Mouse (Mus musculus) kidney, adult 9 months (tissue): Measurements from ENCODE around the gene Clgn.

ENCODE experiments used
- DNase-seq: peaks from one replicate; pipeline ENCODE4 v3.0.0; 2022

Clgn gene

GRCm38 (mm10) chr8:83389316-83390005, at the start of gene Clgn:
Gene Clgn (plus strand): TSS chr8:83389867.
- peak; percentile 7 for DNase-seq

GRCm38 (mm10) chr8:83342076-83342475, 47.6 kb upstream of the Clgn start:
- no peak for DNase-seq

GRCm38 (mm10) chr8:83342693-83343092, 47.0 kb upstream of the Clgn start:
- peak; percentile 31 for DNase-seq

DNA sequence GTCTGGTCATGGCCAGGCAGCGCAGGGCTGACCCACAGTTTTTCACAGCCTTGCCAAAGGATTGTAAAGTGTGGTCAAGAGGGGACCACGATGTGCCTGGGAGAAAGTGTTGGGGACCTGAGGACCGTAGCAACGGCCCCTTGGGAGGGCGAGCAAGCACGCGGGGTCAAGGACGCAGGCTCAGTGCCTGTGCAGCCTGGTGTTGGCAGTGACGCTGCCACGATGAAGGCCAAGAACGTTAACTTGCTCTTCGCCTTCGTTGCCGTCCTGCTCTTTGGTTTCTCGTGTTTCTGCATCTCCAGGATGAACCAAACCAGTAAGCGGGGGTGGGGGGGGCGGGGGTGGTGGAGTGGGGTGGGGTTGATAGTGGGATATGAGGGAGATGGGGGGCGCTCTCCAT, 41.4 kb upstream of the Clgn start, which contains the start of gene Mgat4d:
Mgat4d (plus strand) TSS at position 209 of the 400 bp plus-strand sequence.
- DNase-seq = no peak

- DNase-seq = no peak
Observed at GRCm38 (mm10) chr8:83351315-83351714, 38.4 kb upstream of the Clgn start.

DNA sequence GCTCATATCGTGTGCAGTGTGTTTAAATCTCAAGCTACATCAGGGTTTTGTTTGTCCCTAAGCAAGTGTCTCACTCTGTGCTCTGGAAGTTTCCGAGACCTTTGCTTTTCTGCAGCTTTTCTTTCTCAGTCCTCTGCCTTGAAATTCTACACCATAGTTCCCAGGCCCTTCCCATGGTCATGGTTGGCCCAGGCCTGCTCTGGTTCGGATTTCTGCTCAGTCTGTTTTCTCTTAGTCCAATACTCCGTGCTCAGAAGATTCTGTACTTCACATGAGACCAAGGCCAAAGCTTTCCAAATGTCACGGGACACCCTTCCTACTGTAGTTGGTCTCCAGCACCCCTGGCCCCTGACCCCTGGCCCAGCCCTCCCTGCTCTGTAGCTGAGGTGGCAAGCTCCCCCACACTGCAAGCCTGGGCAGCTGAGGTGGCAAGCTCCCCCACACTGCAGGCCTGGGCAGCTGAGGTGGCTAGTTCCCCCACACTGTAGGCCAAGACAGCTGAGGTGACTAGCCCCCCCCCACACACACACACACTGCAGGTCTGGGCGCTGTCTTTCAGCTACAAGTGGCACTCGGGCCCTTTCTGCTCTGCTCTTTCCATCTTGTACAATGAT, 26.4 kb upstream of the Clgn start:
- no peak for DNase-seq

GRCm38 (mm10) chr8:83377231-83377630, 12.4 kb upstream of the Clgn start:
- no peak for DNase-seq

GRCm38 (mm10) chr8:83380141-83380540, 9.5 kb upstream of the Clgn start:
- DNase-seq = no peak

DNA sequence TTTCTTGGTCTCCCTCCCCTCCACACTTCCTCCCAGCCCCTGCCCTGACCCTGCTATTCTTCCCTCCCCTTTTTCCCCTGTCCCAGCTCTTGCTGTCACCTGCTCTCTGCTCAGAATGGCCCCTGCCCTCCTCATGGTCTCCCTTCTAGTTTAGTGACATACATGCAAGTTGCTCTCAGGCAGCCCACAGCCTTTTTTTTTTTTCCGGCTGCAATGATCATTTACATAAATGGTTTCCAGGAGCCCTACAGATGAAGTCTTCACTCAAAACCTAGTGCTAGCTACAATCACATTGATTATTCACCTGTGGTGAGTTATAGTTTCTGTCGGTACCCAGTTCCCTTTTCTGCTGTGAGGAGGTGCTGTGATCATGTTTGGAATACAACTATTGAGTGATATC, 8.7 kb upstream of the Clgn start:
- DNase-seq = no peak

GRCm38 (mm10) chr8:83382850-83383249, 6.8 kb upstream of the Clgn start:
- DNase-seq = no peak

DNA sequence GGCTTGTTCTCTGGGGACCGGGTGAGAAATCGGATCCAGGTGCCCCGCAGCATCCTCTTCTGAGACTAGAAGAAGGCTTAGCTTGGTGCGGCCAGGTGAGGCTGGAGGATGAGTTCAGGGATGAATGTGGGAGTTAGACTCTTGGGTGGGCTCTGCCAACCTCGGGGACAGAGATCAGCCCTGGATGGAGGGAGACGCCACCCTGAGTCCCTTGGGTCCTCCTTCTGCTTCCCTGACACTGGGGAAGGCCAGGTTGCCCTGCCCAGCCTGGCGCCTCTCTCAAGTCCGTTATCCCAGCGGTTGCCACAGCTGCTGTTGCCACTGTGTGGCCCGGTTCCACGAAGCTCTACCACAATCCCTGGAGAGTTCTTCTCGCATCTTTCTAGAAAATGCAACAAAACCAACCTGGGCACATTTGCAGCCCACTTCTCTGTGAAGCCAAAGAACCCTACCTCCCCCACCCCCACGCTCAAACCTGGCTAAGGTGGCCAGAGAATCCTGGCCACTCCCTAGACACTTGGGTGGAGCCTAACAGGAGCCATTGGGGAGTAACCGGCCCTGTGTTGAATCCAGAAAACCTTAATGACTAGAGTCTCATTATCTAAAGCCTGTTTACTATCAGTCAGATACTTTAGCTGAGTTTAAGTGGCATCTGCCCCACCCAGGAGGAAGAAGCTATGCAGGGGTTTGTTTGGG, 487 bp downstream of the Clgn start:
- DNase-seq = no peak

DNA sequence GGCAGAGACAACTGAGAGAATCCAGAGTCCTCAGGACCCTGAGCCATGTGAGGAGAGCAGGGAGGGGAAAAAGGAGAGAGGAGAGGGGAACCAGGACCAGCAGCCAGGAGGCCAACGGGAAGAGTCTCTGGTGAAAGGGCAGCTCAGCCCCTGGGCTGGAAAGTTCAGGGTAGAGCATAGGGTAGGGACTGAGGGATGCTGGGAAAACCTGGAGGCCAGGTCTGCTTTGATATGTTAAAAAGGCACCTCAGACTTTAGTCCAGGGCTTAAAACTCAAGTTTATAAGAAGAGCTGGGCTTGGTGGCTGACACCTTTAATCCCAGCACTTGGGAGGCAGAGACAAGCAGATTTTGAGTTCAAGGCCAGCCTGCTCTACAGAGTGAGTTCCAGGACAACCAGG, 2.9 kb downstream of the Clgn start:
- DNase-seq = no peak

- no peak for DNase-seq
Observed at GRCm38 (mm10) chr8:83394325-83394724, 4.7 kb downstream of the Clgn start.

DNA sequence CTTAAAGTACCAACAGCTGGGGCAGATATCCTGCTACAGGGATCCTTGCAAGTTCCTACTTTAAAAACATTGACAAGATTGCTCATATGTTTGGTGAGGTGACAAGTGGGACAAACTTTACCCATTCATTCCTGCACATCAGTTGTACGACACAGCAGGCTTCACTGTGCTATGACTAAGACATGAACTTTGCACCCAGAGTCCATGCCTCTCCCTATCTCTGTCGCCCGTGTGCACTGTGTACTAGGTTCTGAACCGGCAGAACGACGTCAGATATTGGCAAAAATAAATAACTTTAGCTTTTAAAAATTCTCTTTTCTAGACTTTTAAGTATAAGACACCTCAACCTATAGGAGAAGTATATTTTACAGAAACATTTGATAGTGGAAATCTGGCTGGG, 7.0 kb downstream of the Clgn start:
- DNase-seq = no peak

GRCm38 (mm10) chr8:83397726-83398125, 8.1 kb downstream of the Clgn start:
- DNase-seq = peak; percentile 3

DNA sequence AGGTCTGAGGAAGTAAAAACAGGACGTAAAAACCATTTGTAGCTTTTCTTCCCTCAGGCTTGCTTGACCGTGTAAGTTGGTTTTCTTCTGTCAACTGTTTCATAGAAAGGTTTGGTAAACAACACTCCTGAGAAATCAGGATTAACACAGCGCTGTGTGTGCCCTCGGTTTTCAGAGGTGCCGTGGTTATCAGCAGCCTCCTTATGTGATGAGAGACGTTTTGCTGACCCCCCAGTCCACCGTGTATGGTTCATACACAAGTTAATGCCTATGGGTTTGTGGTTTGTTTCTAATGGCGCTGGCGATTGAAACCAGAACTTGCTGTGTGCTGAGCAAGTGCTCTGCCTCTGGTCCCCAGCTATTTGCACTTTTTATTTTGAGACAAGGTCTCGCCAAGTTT, 15.9 kb downstream of the Clgn start:
- DNase-seq = no peak

DNA sequence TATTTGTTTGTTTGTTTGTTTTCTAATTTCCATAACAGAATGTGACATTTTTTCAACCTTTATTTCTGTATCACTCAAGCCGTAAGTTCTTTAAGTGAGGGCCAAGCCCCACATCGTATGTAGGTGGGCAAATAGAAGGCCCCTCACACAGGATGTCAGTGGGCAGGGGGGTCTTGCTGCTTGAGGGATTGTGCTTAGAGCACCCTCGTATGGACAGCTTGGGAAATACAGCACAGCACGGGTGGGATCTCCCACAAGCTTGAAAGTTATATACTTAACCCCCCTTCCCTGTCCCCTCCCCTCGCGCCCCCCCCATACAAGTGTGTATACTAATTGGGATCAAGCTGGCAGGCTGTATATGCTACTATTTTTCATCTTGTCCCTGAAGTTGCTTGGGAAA, 17.2 kb downstream of the Clgn start:
- no peak for DNase-seq

DNA sequence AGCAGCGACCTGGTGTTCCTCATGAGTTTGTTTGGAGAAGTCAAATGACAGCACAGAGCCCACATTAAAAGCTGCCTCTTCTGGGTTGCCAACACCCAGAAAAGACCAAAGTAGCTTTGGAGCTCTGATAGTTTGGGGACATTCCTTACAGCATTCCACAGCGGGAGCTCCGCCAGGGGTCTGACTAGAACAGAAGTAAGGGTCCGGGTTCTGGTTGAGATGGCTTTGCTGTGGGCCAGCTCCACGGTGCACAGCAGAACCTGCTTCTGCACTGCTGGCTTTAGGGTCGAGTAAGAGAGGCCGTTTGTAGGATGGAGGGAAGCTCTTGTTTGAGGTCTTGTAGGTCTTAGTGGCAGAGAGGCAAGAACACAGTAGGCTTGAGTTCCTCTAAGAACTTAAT, 18.8 kb downstream of the Clgn start:
- no peak for DNase-seq

GRCm38 (mm10) chr8:83416878-83417277, 27.2 kb downstream of the Clgn start:
- no peak for DNase-seq

- no peak for DNase-seq
Observed at GRCm38 (mm10) chr8:83417970-83418369, 28.3 kb downstream of the Clgn start.

- DNase-seq = no peak
Observed at GRCm38 (mm10) chr8:83418805-83419516, 29.3 kb downstream of the Clgn start.

DNA sequence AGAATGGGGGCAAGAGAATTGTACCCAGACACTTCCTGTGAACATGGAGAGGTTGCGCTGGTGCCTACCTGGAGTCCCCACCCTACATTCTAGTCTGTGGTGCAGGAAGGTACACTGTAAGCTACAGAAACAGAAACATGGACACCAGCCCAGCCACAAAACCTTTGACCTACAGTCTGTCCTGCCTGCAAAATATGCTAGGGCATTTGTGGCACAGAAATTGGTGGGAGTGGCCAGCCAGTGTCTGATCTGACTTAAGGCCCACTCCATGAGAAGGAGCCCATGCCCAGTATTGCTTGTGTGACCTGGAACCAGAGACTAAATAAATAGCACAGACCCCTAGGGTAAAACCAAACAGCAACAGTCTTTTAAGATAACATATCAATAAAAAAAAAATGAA, 31.7 kb downstream of the Clgn start:
- DNase-seq = peak; percentile 20

GRCm38 (mm10) chr8:83423032-83423825, 33.6 kb downstream of the Clgn start:
- DNase-seq = peak; percentile 60
